Mouse (Mus musculus) naive thymus-derived CD4-positive, alpha-beta T cell, adult 2 months (primary cell): Measurements from ENCODE around the gene Armc8.
A peak's percentile ranks its signal among the peaks of the same experiment; 100 is the strongest.
"Not testable (repeated sequence)": the region's sequence is repeated elsewhere in the genome, so short reads cannot be mapped to it uniquely, and the experiment has no call there.

Experiments used
- DNase-seq: peaks from one replicate; pipeline ENCODE4 v3.0.0-alpha.2; 2011; ENCODE audit warnings: low read depth

Armc8 gene

GRCm38 (mm10) chr9:99568347-99569070 is at the start of gene Armc8:
Armc8 (minus strand) TSS chr9:99568899.
- DNase-seq, result peak; percentile 93

DNA sequence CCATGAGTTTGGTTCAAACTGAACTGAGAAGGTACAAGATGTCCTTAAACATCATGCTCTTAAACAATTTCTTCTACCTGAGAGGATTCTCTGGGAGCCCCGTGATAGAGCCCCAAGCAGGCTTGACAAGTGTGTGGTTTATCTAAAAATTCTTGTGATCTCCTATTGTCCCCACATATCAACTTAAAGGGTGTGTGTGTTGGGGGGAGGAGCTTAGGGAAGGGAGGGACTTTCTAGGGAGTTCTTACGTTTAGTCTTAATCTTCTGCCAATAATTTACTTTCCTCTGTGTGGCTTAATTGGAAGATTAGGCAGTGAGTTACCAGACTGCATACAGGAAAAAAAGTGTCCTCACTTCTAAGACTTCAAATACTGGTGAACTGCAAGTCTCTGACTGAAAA is 43.5 kb upstream of the Armc8 start, which contains the start of gene A4gnt:
Gene A4gnt, plus strand, starts transcription at position 301 of the 400 bp plus-strand sequence.
- DNase-seq, result no peak

GRCm38 (mm10) chr9:99603566-99603965 is 34.9 kb upstream of the Armc8 start:
- no peak for DNase-seq

DNA sequence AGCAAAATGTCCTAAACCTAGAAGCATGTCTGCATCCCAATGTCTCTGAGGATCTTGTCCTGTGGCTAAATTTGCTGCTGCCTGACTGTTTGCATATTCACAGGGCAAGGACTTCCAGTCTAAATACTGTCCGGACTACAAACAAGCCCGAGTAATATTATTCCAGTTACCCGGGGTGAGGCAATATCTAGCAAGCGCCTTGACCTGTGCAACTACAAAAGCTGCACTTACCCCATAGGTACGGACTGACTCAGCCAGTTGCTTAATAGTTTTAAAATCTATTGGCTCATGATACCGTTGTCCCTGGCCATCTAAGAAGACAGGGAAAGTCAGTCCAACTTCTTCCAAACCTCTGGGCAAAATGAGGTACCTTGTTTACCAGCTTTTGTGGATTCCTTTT is 30.4 kb upstream of the Armc8 start:
- not testable (repeated sequence) for DNase-seq

DNA sequence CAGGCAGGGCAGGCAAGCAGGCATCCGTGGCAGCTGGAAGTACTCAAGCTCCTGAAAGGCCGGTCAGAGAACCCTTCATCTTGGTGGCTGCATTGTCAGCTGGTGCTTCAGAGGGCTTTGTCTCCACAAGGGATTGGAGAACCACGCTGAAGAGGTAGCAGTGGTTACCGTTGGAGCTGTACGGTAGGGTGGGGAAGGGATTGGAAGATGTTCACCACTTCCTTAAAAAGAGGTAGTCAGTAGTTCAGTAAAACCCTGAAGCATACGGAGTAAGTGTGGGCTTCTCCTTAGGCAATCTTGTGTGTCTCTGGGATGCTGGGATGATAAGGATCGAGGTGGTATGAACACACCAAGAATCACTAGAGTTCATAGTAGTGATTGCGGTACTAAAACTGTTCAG is 22.4 kb upstream of the Armc8 start:
- no peak for DNase-seq

GRCm38 (mm10) chr9:99587505-99588202 is 19.0 kb upstream of the Armc8 start:
- DNase-seq, result peak; percentile 64

GRCm38 (mm10) chr9:99580655-99581054 is 12.0 kb upstream of the Armc8 start:
- DNase-seq, result peak; percentile 71

DNA sequence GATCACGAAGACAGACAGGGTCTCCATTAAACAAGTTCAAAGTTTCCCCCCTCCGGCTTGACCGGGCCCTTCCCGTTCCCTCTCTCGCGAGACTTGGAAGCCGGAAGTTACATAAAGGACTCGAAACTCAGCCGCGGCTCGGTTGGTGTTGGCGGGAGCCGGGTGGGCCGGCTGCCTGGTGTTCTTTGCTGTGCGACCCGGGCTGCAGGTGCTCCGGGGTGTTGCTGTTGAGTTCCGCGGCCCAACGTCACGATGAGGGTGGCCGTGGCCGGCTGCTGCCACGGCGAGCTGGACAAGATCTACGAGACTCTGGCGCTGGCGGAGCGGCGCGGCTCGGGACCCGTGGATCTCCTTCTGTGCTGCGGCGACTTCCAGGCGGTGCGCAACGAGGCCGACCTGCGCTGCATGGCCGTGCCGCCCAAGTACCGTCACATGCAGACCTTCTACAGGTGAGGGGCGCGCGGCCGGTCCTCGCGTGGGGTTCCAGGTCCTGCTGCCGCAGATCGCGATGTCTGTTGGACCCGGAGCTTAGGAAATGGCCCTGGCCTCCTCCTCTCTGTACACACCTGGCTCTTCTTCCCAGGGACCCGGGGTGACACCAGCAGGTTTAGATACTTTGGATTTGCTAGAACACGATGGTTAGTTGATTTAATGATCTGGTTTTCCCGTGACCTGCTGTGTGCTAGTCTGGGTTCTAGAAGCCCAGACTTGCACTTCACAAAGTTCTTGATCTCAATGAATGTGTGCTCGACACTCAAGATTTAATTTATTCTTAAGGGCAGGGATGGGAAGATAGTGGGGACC is 7.2 kb upstream of the Armc8 start, which contains the start of gene Dbr1:
Gene Dbr1, plus strand, starts transcription at position 123 of the 804 bp plus-strand sequence.
- DNase-seq, result peak; percentile 93

DNA sequence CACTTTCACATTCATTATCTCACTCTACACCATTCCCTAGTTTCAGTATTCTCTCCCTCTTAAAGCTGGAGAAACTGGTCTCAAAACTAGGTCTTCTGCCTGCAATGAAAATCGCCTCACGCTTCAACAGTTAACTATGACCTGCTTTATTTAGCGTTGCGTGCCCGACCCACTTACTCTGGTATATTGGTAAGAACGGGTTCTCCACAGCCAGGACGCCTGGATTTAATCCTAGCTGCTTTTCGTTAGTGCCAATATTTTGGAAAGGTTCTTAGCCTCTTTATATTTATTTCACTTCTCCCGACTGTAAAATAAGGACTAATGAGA is 335 bp upstream of the Armc8 start:
- no peak for DNase-seq

DNA sequence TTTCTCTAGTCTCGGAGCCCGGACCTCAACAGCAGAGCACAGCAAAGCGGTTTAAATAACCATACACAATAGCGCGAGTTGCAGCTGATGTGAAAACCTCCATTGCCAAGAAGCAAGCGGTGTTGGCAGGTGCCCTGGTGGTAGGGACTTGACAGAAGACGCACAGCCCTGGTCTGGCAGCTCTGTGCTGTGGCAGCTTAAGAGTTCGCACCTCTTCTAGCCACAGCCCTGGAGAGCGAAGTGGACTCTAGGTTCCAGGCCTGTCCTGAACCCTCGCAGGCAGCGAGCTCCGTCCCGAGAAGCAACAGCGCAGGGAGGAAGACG is 714 bp downstream of the Armc8 start:
- DNase-seq, result peak; percentile 45

- DNase-seq, result peak; percentile 71
Measured at GRCm38 (mm10) chr9:99563714-99564113, 5.0 kb downstream of the Armc8 start.

DNA sequence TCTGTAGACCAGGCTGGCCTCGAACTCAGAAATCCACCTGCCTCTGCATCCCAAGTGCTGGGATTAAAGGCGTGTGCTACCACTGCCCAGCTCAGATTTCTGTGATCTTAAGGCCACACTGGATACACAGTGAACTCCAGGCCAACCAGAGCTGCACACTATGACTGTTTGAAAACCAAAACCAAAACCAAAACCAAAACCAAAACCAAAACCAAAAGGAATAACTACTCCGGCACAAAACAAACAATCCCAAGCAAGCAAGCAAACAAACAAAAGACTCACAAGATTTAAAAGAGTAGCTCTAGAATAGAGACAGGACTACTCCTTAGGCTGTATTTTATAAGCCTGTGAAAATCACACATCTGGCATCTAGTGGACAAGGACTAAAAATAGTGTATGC is 8.3 kb downstream of the Armc8 start:
- peak; percentile 43 for DNase-seq

DNA sequence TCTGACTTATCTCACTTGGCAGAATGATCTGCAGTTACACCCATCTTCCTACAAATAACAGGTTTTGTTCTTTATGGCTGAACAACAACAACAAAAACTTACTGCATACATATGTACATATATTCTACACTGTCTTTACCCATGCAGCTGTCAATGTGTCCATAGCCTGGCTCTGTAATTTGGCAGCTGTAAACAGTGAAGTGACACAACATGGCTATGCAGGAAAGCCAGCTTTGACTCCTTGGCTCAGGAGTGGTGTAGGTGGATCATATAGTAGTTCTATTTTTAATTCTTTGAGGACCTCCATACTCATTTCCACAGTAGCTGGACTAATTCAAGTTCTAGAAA is 9.2 kb downstream of the Armc8 start:
- DNase-seq, result no peak

DNA sequence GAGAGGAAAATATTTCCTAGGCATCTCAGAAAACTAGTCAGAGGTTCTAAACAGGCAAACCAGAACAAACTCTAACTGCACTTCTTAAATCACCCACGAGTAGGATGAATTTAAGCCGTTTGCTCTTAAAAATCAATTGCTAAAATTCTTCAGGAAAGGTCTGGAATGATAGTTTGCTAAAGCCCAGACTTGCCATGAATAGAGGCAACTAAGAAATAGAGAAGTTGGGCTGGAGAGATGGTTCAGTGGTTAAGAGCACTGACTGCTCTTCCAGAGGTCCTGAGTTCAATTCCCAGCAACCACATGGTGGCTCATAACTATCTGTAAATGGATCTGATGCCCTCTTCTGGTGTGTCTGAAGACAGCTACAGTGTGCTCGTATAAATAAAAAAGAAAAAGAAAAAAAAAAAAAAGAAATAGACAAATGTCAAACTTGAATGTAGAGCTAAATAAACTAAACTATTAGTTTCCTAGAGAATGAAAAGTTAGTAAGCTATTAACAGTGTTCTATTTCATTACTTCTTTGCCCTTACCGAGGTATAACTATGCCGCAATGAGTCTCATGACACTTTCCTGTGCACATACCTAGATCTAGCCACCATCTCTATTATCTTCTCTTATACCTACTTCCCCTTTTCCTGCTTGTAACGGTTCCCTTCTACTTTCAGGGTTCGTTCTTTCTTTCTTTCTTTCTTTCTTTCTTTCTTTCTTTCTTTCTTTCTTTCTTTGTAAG is 9.7 kb downstream of the Armc8 start:
- no peak for DNase-seq

GRCm38 (mm10) chr9:99557580-99558300 is 11.0 kb downstream of the Armc8 start:
- peak; percentile 15 for DNase-seq

- DNase-seq, result no peak
Measured at GRCm38 (mm10) chr9:99555253-99555652, 13.4 kb downstream of the Armc8 start.

DNA sequence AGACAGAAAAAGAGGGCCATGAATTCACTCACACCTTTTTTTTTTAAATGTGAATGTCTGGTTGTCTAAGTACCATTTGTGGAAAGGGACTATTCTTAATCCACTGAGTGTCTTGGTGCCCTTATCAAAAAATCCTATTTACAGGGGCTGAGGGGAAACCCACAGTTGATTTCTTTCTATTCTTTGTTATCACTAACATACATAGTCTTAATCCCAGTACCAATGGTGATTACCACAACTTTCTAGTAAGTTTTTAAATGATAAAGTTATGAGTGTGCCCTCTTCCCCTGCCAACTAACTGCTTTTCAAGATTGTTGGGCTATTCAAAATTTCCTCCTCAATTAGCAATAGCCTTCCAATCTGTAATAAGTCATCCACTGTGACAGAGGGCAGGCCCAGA is 14.6 kb downstream of the Armc8 start:
- DNase-seq, result no peak

DNA sequence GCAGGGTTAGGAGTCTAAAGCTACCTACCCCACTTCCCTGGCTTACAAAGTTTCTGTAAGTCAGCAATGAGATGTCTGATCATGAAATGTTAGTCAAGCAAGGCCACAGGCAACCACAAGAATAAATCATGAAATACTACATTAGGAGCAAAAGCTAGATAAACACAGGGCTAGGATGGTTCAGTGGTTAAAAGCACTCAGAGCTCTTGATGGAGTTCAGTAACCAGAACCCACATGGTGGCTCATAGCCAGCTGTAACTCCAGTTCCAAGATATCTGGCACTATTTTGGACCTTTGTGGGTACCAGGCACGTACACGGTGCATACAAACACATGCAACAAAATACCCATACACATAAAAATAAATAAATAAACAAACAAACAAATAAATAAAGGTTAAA is 15.7 kb downstream of the Armc8 start:
- no peak for DNase-seq

DNA sequence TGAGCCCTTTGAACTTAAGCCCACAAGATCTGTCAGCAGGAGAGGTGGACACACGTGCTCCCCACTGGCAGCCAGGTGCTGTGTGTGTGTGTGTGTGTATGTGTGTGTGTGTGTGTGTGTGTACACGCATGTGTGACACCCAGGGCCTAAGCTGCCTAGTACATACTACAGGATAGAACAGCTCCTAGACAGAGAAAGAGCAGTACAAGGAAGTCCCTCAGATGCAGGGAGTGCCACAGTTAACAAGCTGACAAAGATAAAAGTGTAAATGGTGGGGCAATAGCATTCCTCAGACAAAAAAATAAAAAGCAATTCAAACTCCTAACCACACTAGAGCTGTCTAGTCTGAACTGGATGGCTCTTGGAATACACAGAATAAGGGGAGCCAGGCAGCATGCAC is 16.6 kb downstream of the Armc8 start:
- no peak for DNase-seq

GRCm38 (mm10) chr9:99546259-99546658 is 22.4 kb downstream of the Armc8 start:
- DNase-seq, result peak; percentile 23

- DNase-seq, result no peak
Measured at GRCm38 (mm10) chr9:99531865-99532264, 36.8 kb downstream of the Armc8 start.

DNA sequence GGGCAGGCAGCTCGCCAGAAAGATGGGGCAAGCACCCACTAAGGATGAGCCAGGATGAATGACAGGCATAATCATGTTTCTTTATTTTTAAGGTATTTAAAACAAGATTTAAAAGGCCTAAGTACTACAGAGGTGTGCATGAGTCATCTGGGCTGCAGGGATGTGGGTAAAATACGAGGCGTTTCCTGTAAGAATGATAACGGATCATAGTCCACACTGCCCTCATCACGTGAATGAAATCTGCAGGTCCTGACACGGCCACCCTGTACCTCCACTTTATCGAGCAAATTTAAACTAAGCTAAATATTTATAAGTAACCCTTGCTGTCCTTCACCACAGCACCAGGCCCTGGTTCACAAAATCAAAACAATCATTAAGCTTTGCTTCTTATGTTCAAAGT is 62.8 kb downstream of the Armc8 start:
- no peak for DNase-seq
